Mouse (Mus musculus): ENCODE data around the gene Nelfe. TPM values are rescaled to one million over a fixed set of nuclear protein-coding genes. Genes with fewer than 3 reads are reported as not detected.

The Nelfe gene
- polyA plus RNA-seq, 1 experiment = 50.6 TPM

DNA sequence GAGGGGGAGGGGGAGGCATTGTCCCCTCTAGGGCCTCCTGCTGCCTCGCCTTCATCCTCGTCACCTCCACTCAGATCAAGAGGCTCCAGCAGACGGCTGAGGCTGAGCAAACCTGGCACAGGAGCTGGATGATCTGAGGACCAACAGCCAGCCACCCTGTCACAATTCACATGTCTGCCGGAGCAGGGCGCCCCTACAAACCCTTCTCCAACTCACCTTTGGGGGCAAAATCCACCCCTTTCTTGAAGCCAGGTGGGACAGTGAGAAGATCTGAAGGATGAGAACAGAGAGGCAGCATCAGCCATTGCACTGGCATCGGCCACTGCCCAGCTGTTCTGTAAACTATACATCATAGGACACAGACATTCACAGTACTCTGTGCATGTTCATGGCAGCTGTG lies 3.0 kb upstream of the Nelfe start:
- no peak for DNase-seq (ENCODE audit: low spot score)

- DNase-seq (ENCODE audit: low spot score) = no peak
Observed at GRCm38 (mm10) chr17:34847615-34848014, 2.6 kb upstream of the Nelfe start.

DNA sequence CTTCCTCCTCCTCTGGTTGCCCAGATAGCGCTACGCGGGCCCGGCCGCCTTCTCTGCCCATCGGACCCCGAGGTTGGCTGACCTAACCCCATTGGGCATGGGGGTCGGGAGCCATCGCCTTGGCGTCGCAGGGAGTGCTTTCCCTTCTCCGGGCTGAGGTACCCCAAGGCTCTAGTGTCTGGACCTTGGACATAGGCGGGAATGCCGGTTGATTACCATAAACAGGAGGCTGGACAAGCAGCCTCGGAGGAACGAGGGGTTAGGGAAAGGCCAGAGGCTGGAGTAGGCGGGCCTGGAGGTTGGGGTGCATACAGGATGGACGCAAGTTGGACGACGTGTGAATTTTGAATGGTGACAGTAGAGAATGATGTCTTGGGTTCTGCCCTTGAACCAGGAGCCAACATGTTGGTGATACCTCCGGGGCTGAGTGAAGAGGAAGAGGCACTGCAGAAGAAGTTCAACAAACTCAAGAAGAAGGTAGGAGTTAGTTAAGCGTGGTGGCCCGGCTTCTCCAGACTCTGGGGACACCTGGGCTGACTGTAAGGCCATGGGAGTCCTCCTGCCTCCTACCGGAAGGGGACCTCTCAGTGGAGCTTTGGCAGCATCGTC lies 430 bp downstream of the Nelfe start:
- DNase-seq (ENCODE audit: low spot score) = no peak

- DNase-seq (ENCODE audit: low spot score) = no peak
Observed at GRCm38 (mm10) chr17:34853511-34853910, 3.3 kb downstream of the Nelfe start.

GRCm38 (mm10) chr17:34854761-34855160 lies 4.6 kb downstream of the Nelfe start:
- DNase-seq (ENCODE audit: low spot score) = no peak

DNA sequence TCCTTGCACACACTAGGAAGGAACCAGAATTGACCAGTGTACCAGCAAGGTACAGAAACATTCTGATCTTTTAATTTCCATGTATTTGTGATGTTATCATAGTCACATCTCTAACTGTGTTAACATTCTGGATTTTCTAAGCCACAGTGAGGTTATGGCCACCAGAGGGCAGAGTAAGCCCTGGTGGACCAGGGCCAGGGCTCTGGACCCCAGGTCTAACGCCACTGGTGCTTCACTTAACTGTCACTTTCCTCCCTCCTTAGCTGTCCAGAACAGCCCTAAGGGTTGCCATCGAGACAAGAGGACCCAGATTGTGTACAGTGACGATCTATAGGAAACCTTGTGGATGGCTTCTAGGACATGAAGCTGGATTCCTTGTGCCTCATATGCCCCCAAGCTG lies 5.6 kb downstream of the Nelfe start:
- no peak for DNase-seq (ENCODE audit: low spot score)

DNA sequence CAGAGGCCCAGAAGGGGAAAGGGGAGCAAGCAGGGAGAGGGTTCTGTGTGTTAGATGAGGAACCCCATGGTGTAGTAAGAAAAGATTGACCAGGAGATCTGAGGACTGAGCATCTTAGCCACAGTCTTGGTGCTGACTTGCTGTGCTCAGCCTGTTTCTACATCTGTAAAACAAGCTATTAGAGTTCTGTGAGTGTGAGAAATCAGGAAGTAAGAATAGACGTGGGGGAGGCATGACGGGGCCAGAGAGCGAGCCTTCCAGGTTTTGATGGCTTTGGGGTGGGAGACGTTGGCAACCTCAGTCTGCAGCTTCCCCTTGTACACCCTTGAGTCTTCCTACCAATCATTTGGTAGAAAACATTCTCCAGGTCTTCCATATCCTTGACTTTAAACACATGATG lies 8.5 kb downstream of the Nelfe start:
- no peak for DNase-seq (ENCODE audit: low spot score)

- no peak for DNase-seq (ENCODE audit: low spot score)
Observed at GRCm38 (mm10) chr17:34860514-34860913, 10.3 kb downstream of the Nelfe start.

DNA sequence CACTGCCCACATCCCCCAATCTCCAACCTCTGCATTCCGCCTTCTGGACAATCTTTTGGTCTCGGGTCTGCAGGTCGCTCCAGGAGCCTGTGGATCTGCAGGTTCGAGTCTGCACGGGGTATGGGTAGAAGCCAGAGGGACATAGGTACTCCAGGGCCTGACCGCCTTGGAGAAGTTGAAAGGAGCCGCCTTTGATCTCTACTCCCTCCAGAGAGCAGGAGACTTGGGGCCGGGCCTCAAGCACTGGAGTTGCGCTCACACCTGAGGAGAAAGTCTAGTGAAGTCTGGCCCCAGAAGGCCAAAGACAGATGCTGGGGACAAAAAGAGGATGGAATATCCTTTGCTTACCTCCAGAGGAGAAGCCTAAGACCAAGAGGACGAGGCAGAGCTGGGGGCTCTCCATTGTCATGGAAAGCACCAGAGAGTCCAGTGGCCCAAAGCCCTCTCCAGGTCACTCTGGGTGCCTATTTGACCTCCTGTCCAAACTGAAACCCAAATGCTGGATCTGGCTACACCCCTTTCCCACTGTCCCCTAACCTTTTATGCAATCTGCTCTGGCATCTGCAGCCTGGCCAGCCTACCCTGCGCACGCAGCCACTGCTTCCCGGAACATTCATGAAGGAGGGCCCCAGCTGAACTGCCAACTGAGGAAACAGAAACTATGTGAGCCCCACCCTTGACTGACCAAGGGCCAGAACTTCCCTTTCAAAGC lies 11.7 kb downstream of the Nelfe start:
- no peak for DNase-seq (ENCODE audit: low spot score)

- DNase-seq (ENCODE audit: low spot score) = no peak
Observed at GRCm38 (mm10) chr17:34862416-34863081, 12.4 kb downstream of the Nelfe start, which contains the start of gene Cfb. TSS of gene Cfb (minus strand) at chr17:34862518.

- DNase-seq (ENCODE audit: low spot score) = no peak
Observed at GRCm38 (mm10) chr17:34865981-34866380, 15.8 kb downstream of the Nelfe start.

DNA sequence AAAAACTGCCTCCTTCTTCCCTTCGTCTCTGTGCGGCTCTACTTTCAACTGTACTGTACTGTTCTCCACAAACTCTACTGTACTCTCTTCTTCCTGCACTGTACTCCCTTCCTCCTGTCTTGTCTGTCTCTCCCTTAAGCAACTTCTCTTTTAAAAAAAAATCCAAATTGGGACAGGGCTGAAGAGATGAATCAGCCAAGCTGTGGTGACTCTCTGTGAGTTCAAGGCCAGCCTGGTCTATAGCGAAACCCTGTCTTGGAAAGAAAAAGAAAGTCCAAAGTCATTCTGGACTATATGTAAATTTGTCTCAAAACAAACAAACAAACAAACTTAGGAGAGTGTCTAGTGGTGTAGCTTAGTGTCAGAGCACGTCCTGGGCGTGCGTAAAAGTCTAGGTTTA lies 24.1 kb downstream of the Nelfe start:
- no peak for DNase-seq (ENCODE audit: low spot score)

GRCm38 (mm10) chr17:34879336-34879879 lies 29.2 kb downstream of the Nelfe start, which contains the start of gene Zbtb12:
TSS of gene Zbtb12 (plus strand) at chr17:34879483.
- no peak for DNase-seq (ENCODE audit: low spot score)

DNA sequence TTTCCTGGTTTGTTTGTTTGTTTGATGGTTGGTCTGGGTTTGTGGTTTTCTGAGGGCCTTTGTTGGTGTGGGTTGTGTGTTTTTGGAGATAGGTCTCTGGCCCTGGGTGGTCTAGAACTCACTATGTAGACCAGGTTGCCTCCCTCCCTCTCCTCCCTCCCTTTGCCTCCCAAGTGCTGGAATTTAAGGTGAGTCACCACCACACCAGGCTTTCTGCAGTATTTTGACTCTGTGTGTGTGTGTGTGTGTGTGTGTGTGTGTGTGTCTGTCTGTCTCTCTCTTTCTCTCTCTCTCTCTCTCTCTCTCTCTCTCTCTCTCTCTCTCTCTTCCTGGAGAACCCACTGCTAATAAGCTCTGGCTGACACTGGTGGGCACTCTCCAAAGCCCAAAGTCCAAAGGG lies 31.0 kb downstream of the Nelfe start:
- DNase-seq (ENCODE audit: low spot score) = no peak

GRCm38 (mm10) chr17:34881683-34882310 lies 31.6 kb downstream of the Nelfe start, which contains the start of gene Gm20547:
TSS of gene Gm20547 (minus strand) at chr17:34882042.
- DNase-seq (ENCODE audit: low spot score) = no peak

DNA sequence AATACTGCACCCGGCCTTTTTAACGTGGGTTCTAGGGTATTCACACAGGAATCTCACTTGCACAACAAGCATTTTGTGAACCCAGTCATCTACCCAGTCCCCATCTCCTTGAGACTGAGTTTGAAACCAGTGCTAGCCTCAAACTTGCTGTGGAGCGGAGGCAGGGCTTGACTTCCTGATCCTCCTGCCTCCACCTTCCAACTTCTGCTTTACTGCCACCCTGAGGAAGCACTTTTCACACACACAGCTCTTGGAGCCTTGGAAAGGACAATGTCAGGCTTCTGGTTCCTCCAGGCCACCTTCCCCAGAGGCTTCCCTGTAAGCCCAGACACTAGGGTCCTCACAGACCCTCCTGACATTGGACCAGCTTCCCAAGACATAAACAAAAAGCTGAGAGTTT lies 33.1 kb downstream of the Nelfe start:
- no peak for DNase-seq (ENCODE audit: low spot score)

DNA sequence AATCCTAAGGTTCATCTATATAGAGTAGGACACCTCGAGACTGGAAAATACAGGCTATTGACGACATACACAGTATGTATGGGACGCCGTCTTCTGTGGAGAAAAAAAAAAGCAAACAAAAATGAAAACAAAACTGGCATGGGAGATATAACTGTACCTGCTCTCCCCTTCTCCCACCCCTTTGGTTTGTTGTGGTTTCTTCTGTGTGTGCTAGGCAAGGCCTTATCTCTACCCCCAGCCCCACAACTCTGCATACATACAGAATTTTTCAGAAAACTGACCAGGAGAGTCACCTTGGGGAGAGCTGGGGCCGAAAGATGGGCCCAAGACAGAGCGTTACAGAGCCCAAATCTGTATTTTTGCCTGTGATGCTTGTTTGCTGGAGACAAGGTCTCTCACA lies 34.5 kb downstream of the Nelfe start:
- DNase-seq (ENCODE audit: low spot score) = no peak

DNA sequence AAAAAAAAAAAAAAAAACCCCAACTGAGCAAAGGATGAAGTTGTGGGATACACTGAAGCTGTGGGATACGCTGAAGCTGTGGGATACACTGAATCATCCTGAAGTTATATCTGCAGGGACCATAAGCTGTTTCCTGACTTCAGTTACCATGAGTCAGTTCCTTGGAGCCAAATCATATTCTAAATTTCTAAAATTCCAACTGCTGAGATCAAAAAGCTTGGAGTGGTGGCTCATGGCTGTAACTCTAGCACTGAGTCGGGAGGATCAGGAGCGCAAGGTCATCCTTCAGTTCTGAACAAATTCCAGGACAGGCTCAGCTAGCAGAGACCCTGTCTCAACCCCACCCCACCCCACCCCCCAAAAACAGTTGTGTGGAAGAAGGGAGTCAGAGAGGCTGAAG lies 35.4 kb downstream of the Nelfe start:
- DNase-seq (ENCODE audit: low spot score) = no peak

- no peak for DNase-seq (ENCODE audit: low spot score)
Observed at GRCm38 (mm10) chr17:34887942-34888341, 37.8 kb downstream of the Nelfe start.

DNA sequence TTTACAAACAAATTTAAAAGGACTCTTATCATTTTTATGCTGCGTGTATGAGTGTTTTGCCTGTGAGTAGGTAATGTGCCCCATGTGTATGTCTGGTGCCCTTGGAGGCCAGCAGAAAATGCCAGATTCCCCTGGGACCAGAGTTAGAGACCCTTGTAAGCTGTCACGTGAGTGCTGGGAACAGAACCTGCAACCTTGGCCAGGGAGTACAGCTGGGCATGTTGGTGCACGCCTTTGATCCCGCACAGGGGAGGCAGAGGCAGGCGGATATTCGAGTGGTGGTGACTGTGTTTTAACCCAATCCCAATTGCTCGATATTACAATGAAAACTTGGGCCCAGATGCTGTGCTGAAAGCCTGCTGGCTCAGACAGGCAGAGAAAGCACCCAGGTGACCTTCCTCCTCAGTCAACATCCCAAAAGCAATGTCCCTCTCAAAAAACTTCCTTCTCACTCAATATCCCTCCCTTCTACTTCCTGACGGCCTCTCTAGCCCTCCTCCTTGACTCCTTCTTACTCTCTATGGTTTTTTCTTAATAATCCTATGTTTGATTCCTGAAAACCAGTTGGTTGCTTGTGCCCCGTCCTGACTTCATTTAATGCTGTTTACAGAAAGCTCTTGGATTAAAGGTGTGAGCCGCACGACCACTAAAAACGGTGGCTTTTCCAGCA lies 40.0 kb downstream of the Nelfe start:
- DNase-seq (ENCODE audit: low spot score) = no peak

DNA sequence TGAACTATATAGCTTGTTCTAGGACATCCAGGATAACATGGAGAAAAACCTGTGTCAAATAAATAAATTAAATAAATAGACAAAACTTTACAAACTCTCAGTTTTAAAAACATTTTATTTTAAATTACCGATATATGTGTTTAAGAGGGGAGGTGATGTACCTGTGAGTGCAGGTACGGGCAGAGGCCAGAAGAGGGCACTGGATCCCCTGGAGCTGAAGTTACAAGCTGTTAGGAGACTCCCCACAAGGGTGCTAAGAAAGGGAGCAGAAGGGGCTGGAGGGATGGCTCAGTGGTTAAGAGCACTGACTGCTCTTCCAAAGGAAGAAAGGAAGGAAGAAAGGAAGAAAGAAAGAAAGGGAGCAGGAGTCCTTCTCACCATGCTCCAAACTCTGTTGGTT lies 41.2 kb downstream of the Nelfe start:
- no peak for DNase-seq (ENCODE audit: low spot score)

All from urinary bladder, adult 2 months (tissue).